Mouse (Mus musculus): ENCODE measurements around the gene Tgtp1. TPM values are rescaled to one million over a fixed set of nuclear protein-coding genes. Genes with fewer than 3 reads are reported as not detected.
"Not testable (repeated sequence)": the region's sequence is repeated elsewhere in the genome, so short reads cannot be mapped to it uniquely, and the experiment has no call there.

Tgtp1 gene
- 1 to 10 TPM in 1 of 2 experiments, not detected in 1; 1.2 TPM for total RNA-seq (2021)

DNA sequence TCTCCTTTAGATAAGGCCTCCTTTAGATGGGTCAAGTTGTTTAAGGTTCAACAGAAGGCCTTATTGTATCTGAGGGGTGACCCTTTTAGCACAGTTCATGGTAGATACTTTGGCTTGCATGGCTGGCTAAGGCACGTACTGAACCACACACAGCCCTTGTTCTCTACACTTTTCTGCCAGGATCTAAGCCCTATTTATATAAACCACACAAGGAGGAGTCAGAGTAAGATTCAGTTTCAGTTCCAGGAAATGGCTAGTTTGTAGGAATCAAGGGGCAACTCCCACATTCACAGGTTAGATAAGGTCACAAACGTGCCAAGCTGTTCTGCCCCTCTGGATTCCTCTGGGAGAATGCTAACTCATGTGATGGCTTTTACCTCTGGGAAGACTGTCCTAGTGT is at the start of gene Tgtp1:
Gene Tgtp1 (minus strand): TSS at position 155 of the 400 bp plus-strand sequence.
- not testable (repeated sequence) for DNase-seq

DNA sequence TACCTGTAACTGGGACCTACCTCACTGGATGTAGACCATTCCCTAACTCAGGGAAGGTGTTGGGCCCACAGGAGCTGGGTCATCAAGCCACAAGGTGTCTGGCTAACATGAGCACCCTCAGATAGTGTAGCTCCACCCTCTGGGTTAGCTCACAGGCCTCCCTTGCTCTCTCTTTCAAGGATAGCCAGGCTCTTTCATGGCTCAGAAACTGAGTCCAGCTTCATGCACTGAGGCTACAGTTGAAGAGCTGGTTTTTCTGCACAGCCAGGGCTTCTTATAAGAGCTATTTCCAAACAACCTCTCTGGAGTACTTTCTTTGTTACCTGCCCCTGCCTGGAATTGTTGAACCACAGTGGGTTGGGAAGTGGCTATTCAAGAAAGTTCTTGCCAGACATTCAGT is 18.1 kb upstream of the Tgtp1 start:
- not testable (repeated sequence) for DNase-seq

DNA sequence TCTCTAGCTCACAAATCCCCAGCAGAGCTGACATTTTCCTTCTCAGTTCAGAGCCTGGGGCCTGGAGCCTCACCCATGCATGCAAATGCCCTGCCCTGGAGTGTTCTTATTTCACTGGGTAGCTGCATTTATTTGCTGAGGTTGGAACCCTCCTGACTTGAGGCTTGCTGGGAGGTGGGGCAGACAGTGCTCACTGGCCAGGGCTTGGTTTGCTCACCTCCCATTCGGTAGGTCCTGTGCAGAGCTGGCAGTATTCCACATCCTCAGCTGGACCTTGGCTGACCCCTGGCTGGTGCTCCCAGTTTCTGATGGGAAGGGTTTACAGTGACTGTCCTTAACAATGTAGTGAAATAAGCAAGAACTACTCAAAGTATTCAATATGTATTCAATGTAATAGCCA is 12.8 kb upstream of the Tgtp1 start:
- DNase-seq, result not testable (repeated sequence)

DNA sequence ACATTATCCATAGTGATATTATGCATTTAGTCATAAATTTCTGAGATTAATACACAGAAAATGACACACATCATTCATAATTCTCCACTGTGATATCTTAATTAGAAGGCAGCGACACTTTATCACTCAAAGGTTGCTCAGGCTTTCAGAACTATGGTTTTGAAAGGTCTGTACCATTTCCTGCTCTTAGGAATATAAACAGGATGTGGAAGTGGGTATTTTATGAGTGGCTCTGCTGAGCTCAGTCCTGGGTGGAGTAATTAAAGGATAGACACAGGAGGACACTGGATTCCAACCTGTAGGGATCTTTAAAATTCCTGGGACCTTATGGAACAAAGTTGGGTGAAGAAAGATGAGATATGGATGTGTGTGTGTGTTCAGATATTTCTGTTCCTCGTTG is 12.3 kb upstream of the Tgtp1 start:
- DNase-seq, result not testable (repeated sequence)

DNA sequence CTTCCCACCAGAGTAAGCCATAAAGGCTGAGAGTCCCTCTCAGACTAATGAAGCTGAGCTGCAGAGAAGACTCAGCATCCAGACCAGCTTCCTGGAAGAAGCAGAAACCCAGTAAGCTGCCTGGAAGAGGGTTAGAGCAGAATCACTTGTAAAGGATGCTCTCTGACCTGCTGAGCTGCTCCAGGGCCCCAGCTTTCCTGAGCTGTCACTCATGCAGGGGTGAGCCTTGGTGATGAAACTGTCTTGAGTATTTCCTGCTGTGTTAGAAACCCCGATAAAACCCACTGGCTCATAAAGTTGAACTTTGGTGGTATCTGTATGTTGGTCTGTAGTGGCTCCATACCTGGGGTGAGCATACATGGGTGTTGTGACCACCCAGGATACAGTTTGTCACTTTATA is 6.4 kb upstream of the Tgtp1 start:
- DNase-seq, result not testable (repeated sequence)

DNA sequence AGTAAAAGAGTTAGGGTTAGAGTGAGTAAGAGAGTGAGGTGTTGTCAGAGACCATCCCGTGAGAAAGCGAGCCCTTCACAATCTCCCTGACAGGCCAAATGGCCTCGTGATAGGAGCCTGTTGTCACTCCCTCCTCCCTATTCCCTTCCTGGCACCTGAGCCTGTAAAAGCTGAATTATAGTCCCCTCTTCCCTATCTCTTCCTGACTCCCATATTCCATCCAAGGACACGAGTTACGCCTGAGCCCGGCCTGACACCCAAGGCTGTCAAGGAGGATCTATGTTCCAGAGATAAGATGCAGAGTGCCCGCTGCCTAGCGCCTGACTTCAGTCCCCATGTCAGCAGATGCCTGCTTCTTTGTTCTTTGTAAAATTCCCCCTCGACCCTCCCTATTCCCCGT is 676 bp downstream of the Tgtp1 start:
- not testable (repeated sequence) for DNase-seq

DNA sequence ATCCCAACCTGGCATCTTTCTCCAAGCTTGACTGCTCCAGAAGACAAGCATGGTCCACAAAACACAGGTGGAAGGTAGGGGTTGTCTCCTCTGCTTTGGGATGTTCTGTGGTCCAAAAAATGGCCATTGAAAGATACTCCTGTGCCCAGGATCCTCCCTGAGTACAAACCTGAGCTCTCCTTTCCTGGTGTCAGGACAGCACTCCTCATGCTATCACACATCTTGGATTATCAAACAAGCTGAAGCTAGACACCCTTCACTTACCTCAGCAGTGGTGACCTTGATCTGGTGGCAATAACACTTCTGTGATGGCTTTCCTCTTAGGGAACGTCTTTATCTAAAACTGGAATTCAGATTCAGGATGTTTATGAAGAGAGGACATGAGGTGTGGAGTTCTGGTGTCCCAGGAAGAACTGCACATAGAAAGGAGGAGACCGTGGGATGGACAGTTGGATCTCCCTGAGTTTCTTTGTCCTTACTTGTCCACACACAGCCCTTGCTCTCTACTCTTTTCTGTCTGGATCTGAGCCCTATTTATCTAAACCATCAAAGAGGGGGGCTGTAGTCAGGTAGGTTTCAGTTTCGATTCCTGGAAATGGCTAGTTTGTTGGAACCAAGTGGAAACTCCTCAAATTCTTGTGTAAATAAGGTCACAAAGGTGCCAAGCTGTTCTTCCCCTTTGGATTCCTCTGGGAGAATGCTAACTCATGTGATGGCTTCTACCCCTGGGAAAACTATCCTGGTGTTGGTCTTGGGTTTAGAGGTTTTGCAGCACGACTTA is 2.0 kb downstream of the Tgtp1 start, which contains the start of gene Gm12185:
Gene Gm12185 (minus strand): TSS at position 487 of the 781 bp plus-strand sequence.
- not testable (repeated sequence) for DNase-seq

DNA sequence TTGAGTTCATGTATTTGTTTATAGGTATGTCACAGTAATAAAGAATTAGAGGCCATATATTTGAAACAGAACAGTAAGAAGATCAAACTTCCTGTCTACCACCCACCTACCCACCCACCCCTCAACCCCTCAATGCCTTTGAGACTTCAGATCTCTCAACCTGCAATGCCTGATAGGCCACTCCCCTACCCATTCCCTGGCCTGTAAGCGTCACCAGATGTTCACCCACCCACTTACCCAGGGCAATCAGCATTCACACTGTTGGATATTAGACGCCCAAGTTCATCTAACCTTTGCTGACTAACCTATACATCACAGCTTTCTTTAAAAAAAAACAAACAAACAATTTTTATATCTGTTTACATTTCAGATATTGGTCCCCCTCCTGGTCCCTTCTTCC is 4.0 kb downstream of the Tgtp1 start:
- not testable (repeated sequence) for DNase-seq

DNA sequence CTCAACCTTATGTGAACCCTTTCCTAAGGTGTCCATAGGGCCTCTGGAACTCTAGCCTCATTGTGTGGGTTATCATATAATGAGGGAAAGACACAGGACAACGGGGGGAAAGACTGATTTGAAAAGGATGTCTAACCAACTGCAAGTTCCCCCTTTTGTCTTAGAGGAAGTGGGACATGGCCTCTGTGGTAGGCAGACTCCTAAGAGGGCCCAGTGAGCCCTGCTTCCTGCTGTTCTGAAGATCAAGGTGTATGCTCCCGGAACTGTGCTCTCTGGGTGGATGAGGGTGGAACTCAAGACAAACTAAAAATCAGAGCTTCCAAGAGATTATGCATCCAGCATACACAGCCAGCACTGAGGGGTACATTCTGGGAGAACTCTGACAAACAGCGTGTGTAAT is 5.8 kb downstream of the Tgtp1 start:
- DNase-seq, result not testable (repeated sequence)

DNA sequence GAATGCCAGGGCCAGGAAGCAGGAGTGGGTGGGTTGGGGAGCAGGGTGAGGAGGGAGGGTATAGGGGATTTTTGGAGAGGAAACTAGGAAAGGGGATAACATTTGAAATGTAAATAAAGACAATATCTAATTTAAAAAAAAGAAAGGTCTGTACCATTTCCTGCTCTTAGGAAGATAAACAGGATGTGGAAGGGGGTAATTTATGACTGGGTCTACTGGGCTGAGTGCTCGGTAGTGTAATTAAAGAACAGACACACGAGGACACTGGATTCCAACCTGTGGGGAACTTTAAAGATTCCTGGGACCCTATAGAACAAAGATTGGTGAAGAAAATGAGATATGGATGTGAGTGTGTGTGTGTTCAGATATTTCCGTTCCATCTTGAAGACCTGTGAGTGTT is 11.1 kb downstream of the Tgtp1 start:
- DNase-seq, result not testable (repeated sequence)

DNA sequence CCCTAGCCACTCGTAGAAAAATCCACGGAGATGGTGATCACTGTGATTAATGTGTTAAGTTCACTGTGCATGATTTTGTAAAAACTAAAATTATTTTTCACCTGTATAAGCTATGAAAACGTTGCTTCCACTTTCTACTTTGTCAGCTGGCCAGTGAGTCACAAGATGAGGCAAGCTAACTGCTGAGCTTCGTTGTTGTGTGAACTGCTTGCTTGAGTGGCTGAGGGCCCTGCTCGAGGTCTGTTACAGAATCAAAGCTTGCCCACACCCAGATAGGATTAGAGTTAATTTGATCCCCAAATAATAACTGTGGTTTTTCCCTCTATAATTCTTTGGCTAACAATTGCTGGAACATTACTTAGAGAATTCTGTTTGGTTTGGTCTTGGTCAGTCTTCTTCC is 13.9 kb downstream of the Tgtp1 start:
- DNase-seq, result not testable (repeated sequence)

DNA sequence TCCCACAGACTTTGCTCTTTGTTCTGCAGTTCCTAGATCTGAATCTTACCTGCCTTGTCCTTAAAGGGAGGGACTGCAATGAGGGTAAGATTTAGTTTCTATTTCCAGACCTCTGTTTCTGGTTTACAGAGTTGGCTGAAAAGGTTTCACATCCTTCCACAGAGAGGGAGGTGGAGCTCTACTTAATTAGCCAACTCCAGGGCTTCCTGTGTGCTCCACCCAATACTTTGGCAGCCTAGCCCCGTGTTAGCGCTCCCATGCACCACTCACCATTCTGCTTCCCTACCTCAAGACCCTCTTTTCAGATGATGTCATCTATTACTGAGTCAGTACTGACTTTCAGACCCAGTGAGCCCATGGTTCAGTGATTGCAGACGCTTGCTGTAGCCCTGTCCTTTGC is 14.7 kb downstream of the Tgtp1 start, which contains the start of gene 9930111J21Rik1:
Gene 9930111J21Rik1 (minus strand): TSS at position 148 of the 400 bp plus-strand sequence.
- not testable (repeated sequence) for DNase-seq

DNA sequence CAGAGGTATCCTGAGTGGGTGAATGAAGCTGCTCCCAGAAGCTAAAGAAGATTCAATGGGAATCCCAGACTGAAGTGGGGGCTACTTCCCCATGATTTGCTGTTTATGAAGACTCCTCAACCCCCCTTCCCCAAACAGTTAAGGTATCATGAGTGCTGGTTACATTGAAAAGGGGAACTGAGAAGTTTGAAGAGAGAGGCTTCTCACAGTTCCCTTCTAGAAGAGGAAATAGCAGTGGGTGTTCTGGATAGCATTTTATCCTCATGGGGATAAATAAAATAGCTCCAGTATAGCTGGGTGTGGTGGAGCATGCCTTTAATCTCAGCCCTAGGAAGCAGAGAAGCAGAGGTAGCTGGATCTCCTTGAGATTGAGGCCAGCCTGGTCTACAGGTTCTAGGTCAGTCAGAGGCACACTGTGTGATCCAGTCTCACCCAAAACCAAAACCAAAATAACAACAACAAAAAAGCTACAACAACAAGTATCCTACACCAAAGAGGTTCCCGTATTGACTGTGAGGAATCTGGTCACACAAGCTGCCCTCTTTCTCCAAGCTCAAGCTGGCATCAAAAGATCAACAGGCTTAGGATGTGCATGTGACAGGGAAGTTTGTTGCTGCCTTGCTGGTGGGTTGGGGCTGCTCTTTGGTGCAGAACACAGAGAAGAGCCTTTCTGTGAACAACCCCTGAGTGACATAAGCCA is 15.6 kb downstream of the Tgtp1 start, which contains the start of gene Olfr56:
Gene Olfr56 (plus strand): TSS at position 650 of the 700 bp plus-strand sequence.
- not testable (repeated sequence) for DNase-seq

DNA sequence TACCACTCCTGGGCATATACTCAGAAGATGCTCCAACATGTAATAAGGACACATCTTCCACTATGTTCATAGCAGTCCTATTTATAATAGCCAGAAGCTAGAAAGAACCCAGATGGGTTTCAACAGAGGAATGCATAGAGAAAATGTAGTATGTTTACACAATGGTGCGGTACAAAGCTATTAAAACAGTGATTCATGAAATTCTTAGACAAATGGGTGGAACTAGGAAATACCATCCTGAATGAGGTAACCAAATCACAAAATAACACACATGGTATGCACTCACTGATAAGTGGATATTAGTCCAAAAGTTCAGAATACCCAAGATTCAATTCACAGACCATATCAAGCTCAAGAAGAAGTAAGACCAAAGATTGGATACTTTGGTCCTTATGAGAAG is 19.3 kb downstream of the Tgtp1 start:
- DNase-seq, result not testable (repeated sequence)

DNA sequence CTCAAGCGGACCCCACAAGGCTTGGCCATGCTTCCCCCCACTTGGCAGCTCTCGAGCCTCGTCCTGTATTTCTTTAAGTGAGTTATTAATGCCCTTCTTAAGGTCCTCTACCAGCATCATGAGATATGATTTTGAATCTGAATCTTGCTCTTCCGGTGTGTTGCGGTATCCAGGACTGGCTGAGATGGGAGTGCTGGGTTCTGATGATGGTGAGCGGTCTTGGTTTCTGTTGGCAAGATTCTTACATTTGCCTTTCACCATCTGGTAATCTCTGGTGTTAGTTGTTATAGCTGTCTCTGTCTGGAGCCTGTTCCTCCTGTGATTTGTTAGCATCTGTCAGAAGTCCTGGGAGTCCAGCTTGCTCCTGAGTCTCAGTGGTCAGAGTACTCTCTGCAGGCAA is 47.9 kb downstream of the Tgtp1 start, which contains the start of gene Psme2b:
Gene Psme2b (minus strand): TSS at position 101 of the 400 bp plus-strand sequence.
- not testable (repeated sequence) for DNase-seq

DNA sequence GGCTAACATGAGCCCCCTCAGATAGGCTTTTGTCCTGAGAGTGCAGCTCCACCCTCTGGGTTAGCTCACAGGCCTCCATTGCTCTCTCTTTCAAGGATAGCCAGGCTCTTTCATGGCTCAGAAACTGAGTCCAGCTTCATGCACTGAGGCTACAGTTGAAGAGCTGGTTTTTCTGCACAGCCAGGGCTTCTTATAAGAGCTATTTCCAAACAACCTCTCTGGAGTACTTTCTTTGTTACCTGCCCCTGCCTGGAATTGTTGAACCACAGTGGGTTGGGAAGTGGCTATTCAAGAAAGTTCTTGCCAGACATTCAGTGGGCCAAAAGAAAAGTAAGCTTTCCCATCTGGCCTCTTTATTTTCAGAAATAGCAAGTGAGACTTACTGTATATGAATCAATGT is 54.7 kb downstream of the Tgtp1 start:
- DNase-seq, result not testable (repeated sequence)

Other genes with a start within 250 kb of the Tgtp1 start
- 100 to 1,000 TPM; 241 to 254 TPM for gene Rack1, start 193.8 kb downstream of the Tgtp1 start, total RNA-seq (2021)
- 10 to 100 TPM; 58.3 to 59.6 TPM for gene Trim41, start 176.8 kb downstream of the Tgtp1 start, total RNA-seq (2021)
- gene Trim7, start 168.0 kb downstream of the Tgtp1 start, total RNA-seq (2021), result 1 to 10 TPM; 1.6 to 2.5 TPM
- gene Gm12184, start 167.5 kb downstream of the Tgtp1 start, total RNA-seq (2021), result 1 to 10 TPM in 1 of 2 experiments, under 1 TPM in 1; 0.40 to 1.3 TPM
- gene Irgm1, start 122.5 kb downstream of the Tgtp1 start, total RNA-seq (2021), result 1 to 10 TPM; 3.2 to 4.3 TPM
- gene Gm5431, start 92.0 kb downstream of the Tgtp1 start, total RNA-seq (2021), result under 1 TPM in 1 of 2 experiments, not detected in 1; 0.23 TPM
- 1 to 10 TPM in 1 of 2 experiments, under 1 TPM in 1; 0.66 to 1.5 TPM for gene Psme2b, start 48.0 kb downstream of the Tgtp1 start, total RNA-seq (2021)
- gene Olfr56, start 15.3 kb downstream of the Tgtp1 start, total RNA-seq (2021), result not detected
- gene 9930111J21Rik1, start 14.8 kb downstream of the Tgtp1 start, total RNA-seq (2021), result under 1 TPM; 0.55 to 0.76 TPM
- under 1 TPM; 0.20 to 0.38 TPM for gene Gm12185, start 1.9 kb downstream of the Tgtp1 start, total RNA-seq (2021)
- 1 to 10 TPM; 1.2 to 1.7 TPM for gene 9930111J21Rik2, start 57.1 kb upstream of the Tgtp1 start, total RNA-seq (2021)
- gene Tgtp2, start 70.0 kb upstream of the Tgtp1 start, total RNA-seq (2021), result under 1 TPM in 1 of 2 experiments, not detected in 1; 0.87 TPM
- gene Ifi47, start 82.4 kb upstream of the Tgtp1 start, total RNA-seq (2021), result 1 to 10 TPM in 1 of 2 experiments, under 1 TPM in 1; 0.97 to 1.4 TPM
- not detected for gene Olfr1396, start 120.7 kb upstream of the Tgtp1 start, total RNA-seq (2021)
- gene Olfr1395, start 148.1 kb upstream of the Tgtp1 start, total RNA-seq (2021), result not detected
- gene Olfr1394, start 160.2 kb upstream of the Tgtp1 start, total RNA-seq (2021), result not detected
- not detected for gene Btnl9, start 193.0 kb upstream of the Tgtp1 start, total RNA-seq (2021)
- 10 to 100 TPM; 45.0 to 48.7 TPM for gene Zfp62, start 209.1 kb upstream of the Tgtp1 start, total RNA-seq (2021)